Mouse (Mus musculus): ENCODE results near the gene Agl. TPM values are rescaled to one million over a fixed set of nuclear protein-coding genes. Genes with fewer than 3 reads are reported as not detected.
A peak's percentile ranks its signal among the peaks of the same experiment; 100 is the strongest.

Agl gene
- 18.1 and 20.6 TPM in 2 replicates for polyA plus RNA-seq (2015; fragmentation: Nextera tagmentation; extraction: Ambion mirVana)

DNA sequence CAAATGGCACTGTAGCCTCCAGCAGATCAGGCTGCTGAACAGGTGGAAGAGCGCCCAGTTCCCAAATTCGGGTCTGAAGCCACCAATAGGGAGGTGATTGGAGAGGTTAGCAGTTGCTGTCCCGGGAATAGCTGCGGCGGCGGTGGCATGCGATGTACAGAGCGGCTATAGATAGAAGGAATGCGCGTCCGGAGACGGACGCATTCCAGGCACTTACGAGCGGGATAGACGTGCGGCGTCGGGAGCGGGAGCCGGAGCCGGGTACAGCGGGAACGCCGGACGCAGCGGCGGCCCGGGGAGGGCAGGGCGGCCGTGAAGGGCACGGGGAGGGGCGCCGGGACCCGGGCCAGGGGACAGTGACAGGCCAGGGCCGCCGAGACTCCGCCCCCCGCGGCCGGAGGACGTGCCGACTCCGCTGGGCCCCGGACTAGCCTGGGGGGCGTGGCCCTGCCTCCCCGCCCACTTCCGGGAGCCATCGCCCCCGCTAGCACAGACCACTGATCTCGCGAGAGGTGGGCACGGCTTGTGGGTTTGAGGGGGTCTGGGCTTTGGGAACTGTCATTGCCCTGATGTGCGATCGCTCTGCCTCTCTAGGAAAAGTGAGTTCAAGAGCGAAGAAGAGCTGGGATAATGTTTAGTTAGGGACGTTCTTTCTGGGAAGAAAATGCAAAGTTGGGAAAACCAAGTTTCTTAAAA, at the start of gene Agl:
TSS of gene Agl (minus strand) at position 356 of the 696 bp plus-strand sequence.
- H3K4me2 ChIP-seq (replicated peaks; ENCODE audit: low read depth, low read length), result peak within 1 kb of the TSS; percentile 76
- no peaks in the 10 kb centered on the region for H3K27me3 ChIP-seq (ENCODE audit: insufficient read depth, low read length)
- peaks cover 21% of the 10 kb centered on the region for H3K4me1 ChIP-seq (ENCODE audit: insufficient read depth, low read length)
- H3K9me3 ChIP-seq (ENCODE audit: low read length), result no peaks in the 10 kb centered on the region
- peak within 1 kb of the TSS; percentile 78 for H3K4me3 ChIP-seq (ENCODE audit: low read length)
- ATAC-seq (ENCODE audit: low FRiP score, low TSS enrichment), result peak; percentile 99
- WGBS, result under 1% methylated on average over 57 of the region's 57 CpGs
- peak within 1 kb of the TSS; percentile 89 for H3K27ac ChIP-seq (ENCODE audit: low read length)
- H3K36me3 ChIP-seq (ENCODE audit: insufficient read depth, low read length), result peaks cover 3% of the 10 kb centered on the region; the same call in 1 of the 2 replicates
- peak within 1 kb of the TSS; percentile 83 for H3K9ac ChIP-seq (replicated peaks; ENCODE audit: low read length)

DNA sequence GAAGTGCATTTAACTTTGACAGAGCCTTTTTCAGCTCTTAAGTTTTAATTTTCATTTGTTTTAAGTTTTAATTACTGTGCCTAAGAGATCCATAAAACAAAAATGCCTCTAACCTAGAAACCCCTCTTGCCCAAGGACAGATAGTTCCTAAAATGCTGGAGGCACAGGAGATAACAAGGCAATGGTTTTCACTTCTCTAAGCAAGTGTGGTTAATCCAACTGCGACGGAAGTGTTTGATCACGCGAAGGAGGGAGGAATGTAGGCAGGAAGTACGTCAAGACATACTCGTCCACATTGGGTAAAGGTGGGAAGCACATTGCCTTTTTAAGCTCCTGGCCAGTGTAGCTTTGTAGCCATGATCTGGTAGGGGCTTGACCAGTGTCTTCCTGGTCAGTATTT, 49.6 kb upstream of the Agl start:
- H3K9ac ChIP-seq (replicated peaks; ENCODE audit: low read length), result no peak overlapping the region
- no peaks in the 10 kb centered on the region for H3K36me3 ChIP-seq (ENCODE audit: insufficient read depth, low read length)
- H3K4me3 ChIP-seq (ENCODE audit: low read length), result no peak overlapping the region
- H3K27ac ChIP-seq (ENCODE audit: low read length), result no peak overlapping the region
- H3K4me2 ChIP-seq (replicated peaks; ENCODE audit: low read depth, low read length), result no peak overlapping the region
- no peaks in the 10 kb centered on the region for H3K9me3 ChIP-seq (ENCODE audit: low read length)
- no peaks in the 10 kb centered on the region for H3K27me3 ChIP-seq (ENCODE audit: insufficient read depth, low read length)
- H3K4me1 ChIP-seq (ENCODE audit: insufficient read depth, low read length), result peaks cover 4% of the 10 kb centered on the region; the same call in 1 of the 2 replicates
- WGBS, result 70% methylated on average over 6 of the region's 6 CpGs
- ATAC-seq (ENCODE audit: low FRiP score, low TSS enrichment), result no peak

DNA sequence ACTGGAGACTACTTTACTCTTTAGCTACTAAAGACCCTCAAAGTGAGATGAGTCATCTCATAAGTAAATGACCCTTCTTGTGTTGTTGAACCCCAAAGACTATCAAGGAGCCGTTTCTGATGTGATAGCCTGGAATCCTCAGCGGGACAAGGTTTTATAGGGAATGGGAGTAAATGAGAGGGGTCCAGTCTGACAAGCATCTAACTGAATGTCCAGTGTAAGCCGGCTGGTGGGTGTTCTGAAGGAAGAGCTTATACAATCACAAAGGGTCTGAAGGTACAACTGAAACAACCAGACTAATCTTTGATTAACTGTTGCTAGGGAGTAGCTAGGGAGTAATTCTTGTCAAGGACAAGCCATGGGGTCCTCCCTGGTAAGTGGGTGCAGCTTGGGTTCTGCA, 44.5 kb upstream of the Agl start:
- Histone ChIP-seq H3K9me3 (ENCODE audit: low read length) (no peaks in the 10 kb centered on the region), H3K36me3 (ENCODE audit: insufficient read depth, low read length) (no peaks in the 10 kb centered on the region), H3K4me1 (ENCODE audit: insufficient read depth, low read length) (no peaks in the 10 kb centered on the region), H3K27ac (ENCODE audit: low read length) (no peak overlapping the region), H3K4me2 (replicated peaks; ENCODE audit: low read depth, low read length) (no peak overlapping the region), H3K27me3 (ENCODE audit: insufficient read depth, low read length) (no peaks in the 10 kb centered on the region), H3K9ac (replicated peaks; ENCODE audit: low read length) (no peak overlapping the region), H3K4me3 (ENCODE audit: low read length) (no peak overlapping the region)
- no peak for ATAC-seq (ENCODE audit: low FRiP score, low TSS enrichment)
- 85% methylated on average over 3 of the region's 3 CpGs for WGBS

DNA sequence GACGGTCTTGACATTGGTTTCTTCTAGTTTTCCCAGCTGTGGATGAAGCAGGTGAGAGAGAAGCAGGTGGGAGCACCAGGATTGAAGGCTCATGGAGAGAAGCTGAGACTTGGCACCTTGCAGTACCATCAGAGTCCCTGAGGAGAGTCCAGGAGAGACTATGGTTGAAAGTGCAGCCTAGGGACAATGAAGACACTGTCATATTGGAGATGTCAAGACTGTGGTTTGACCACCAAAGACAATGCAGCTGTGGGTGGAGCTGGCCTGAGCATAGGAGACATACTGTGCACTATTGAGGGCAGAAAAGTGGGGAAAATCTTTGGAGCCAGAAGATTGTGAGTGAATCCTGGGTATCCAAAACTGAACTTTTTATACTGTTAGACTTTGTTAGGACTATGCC, 42.4 kb upstream of the Agl start:
- WGBS, result 87% methylated on average over 1 of the region's 1 CpGs
- H3K4me2 ChIP-seq (replicated peaks; ENCODE audit: low read depth, low read length), result no peak overlapping the region
- H3K4me3 ChIP-seq (ENCODE audit: low read length), result no peak overlapping the region
- no peak overlapping the region for H3K9ac ChIP-seq (replicated peaks; ENCODE audit: low read length)
- H3K9me3 ChIP-seq (ENCODE audit: low read length), result no peaks in the 10 kb centered on the region
- no peaks in the 10 kb centered on the region for H3K4me1 ChIP-seq (ENCODE audit: insufficient read depth, low read length)
- no peak overlapping the region for H3K27ac ChIP-seq (ENCODE audit: low read length)
- H3K27me3 ChIP-seq (ENCODE audit: insufficient read depth, low read length), result no peaks in the 10 kb centered on the region
- no peak for ATAC-seq (ENCODE audit: low FRiP score, low TSS enrichment)
- no peaks in the 10 kb centered on the region for H3K36me3 ChIP-seq (ENCODE audit: insufficient read depth, low read length)

DNA sequence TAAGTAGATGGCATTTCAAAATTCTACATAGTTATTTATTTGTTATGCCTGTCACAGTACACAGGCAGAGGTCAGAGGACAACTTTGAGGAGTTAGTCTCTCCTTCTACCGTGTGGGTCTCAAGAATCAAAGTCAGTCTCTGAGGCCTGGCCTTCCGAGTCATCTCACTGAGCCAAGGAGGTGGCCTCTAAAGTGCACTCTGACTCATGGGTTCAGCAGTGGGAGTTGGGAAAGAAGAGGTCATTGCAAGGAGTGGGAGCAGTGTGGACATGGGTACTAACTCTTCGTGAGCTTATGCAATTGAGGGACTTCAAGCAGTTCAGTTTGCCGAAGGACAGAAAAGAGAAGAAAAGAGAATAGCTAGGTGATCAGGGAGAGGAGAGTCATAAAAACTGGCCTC, 41.0 kb upstream of the Agl start:
- no peaks in the 10 kb centered on the region for H3K9me3 ChIP-seq (ENCODE audit: low read length)
- no peak for ATAC-seq (ENCODE audit: low FRiP score, low TSS enrichment)
- no peaks in the 10 kb centered on the region for H3K4me1 ChIP-seq (ENCODE audit: insufficient read depth, low read length)
- no peak overlapping the region for H3K27ac ChIP-seq (ENCODE audit: low read length)
- H3K9ac ChIP-seq (replicated peaks; ENCODE audit: low read length), result no peak overlapping the region
- no peak overlapping the region for H3K4me3 ChIP-seq (ENCODE audit: low read length)
- no peaks in the 10 kb centered on the region for H3K36me3 ChIP-seq (ENCODE audit: insufficient read depth, low read length)
- 72% methylated on average over 4 of the region's 4 CpGs for WGBS
- H3K4me2 ChIP-seq (replicated peaks; ENCODE audit: low read depth, low read length), result no peak overlapping the region
- H3K27me3 ChIP-seq (ENCODE audit: insufficient read depth, low read length), result no peaks in the 10 kb centered on the region

DNA sequence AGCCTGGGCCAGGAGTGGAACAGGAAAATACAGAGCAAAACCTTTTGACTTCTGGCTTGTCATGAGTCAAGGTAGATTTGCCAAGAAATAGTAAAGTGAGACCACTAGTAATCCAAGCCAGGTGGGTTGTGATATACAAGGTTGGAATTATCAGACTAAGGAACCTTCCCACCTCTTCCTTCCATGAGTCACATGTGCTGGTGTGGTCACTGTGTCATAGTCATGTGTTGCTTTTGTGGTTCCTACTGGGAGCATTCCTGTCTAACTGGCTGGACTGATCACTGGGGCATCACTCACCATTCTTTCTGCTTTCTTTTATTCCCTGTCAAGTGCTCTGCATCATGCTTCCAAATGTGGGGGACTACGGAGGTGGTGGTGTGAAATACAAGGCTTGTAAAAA, 40.1 kb upstream of the Agl start:
- Histone ChIP-seq H3K27ac (ENCODE audit: low read length) (no peak overlapping the region), H3K4me1 (ENCODE audit: insufficient read depth, low read length) (no peaks in the 10 kb centered on the region), H3K4me3 (ENCODE audit: low read length) (no peak overlapping the region), H3K4me2 (replicated peaks; ENCODE audit: low read depth, low read length) (no peak overlapping the region), H3K9ac (replicated peaks; ENCODE audit: low read length) (no peak overlapping the region), H3K36me3 (ENCODE audit: insufficient read depth, low read length) (no peaks in the 10 kb centered on the region), H3K9me3 (ENCODE audit: low read length) (no peaks in the 10 kb centered on the region), H3K27me3 (ENCODE audit: insufficient read depth, low read length) (no peaks in the 10 kb centered on the region)
- 86% methylated on average over 1 of the region's 1 CpGs for WGBS
- ATAC-seq (ENCODE audit: low FRiP score, low TSS enrichment), result no peak

DNA sequence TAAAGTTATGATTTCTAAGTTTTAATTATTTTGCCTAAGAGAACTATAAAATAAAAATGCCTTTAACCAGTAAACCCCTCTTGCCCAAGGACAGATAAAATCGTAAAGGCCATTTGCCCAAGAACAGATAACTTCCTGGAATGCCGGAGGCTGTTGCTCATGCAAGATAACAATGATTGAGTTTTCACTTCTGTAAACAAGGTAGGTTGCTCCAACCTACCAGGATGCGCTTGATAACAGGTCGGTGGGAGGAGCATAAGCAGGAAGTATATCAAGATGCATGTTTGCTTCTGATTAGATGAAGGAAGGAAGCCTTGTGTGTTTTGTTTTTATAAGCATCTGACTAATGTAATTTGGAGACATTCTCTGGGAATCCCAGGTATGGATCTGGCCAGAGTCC, 38.1 kb upstream of the Agl start:
- Histone ChIP-seq H3K4me1 (ENCODE audit: insufficient read depth, low read length) (no peaks in the 10 kb centered on the region), H3K36me3 (ENCODE audit: insufficient read depth, low read length) (no peaks in the 10 kb centered on the region), H3K27ac (ENCODE audit: low read length) (no peak overlapping the region), H3K9ac (replicated peaks; ENCODE audit: low read length) (no peak overlapping the region), H3K27me3 (ENCODE audit: insufficient read depth, low read length) (no peaks in the 10 kb centered on the region), H3K4me3 (ENCODE audit: low read length) (no peak overlapping the region), H3K9me3 (ENCODE audit: low read length) (no peaks in the 10 kb centered on the region), H3K4me2 (replicated peaks; ENCODE audit: low read depth, low read length) (no peak overlapping the region)
- no peak for ATAC-seq (ENCODE audit: low FRiP score, low TSS enrichment)
- WGBS, result 75% methylated on average over 4 of the region's 4 CpGs

DNA sequence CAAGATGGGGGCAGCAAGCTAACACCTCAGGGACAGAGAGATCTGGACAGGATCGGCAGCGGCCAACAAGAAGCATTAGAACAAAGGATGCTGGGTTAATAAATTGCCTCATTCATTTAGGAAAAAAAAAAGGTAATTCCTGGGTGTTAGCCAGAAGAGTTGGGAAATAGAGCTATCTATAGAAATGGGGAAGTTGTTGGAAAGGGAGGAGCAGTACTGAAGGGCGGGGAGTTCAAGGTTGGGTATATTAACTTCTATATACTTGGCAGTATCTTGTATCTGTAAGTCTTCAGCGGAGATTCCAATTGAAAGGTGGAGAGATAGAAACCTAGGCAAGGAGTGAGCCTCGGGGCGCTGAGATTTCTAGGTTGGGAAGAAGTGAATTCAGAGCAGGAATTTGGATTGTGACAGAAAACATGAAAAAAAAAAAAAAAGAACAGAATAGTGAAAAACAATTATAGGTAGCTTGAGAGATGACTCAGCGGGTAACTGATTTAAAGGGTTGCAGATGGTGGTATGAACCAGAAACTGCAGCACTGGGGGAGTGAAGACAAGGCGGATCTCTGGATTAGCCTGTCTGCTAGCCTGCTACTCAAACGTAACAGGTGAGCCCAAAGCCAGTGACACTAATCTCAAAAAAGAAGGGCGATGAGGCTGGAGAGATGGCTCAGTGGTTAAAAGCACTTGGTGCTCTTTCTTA, 37.1 kb upstream of the Agl start:
- Histone ChIP-seq H3K9me3 (ENCODE audit: low read length) (no peaks in the 10 kb centered on the region), H3K27ac (ENCODE audit: low read length) (no peak overlapping the region), H3K4me3 (ENCODE audit: low read length) (no peak overlapping the region), H3K36me3 (ENCODE audit: insufficient read depth, low read length) (no peaks in the 10 kb centered on the region), H3K4me1 (ENCODE audit: insufficient read depth, low read length) (no peaks in the 10 kb centered on the region), H3K27me3 (ENCODE audit: insufficient read depth, low read length) (no peaks in the 10 kb centered on the region), H3K9ac (replicated peaks; ENCODE audit: low read length) (no peak overlapping the region), H3K4me2 (replicated peaks; ENCODE audit: low read depth, low read length) (no peak overlapping the region)
- WGBS, result 88% methylated on average over 10 of the region's 10 CpGs
- ATAC-seq (ENCODE audit: low FRiP score, low TSS enrichment), result no peak

DNA sequence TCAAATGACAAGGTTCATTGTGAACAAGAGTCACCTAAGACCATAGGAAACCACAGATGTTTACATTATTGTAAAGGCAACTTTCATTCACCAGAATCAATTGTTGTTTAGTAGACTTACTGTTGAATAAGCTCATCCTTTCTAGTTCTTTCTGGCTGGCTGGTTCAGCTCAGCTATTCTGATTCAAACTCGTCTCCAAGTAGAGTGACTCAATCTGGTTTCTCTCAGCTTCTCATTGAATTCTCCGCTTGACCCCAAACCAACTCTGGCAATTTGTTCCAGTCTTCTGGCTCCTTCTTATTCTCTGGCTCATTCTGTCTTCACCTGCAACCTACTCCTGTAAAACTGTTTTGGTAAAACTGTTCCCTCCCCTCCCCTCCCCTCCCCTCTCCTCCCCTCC, 33.3 kb upstream of the Agl start:
- no peaks in the 10 kb centered on the region for H3K9me3 ChIP-seq (ENCODE audit: low read length)

More for the DNA sequence above, 33.3 kb upstream of the Agl start:
- no peak overlapping the region for H3K4me2 ChIP-seq (replicated peaks; ENCODE audit: low read depth, low read length)
- no peaks in the 10 kb centered on the region for H3K27me3 ChIP-seq (ENCODE audit: insufficient read depth, low read length)
- no peak overlapping the region for H3K27ac ChIP-seq (ENCODE audit: low read length)
- no peaks in the 10 kb centered on the region for H3K4me1 ChIP-seq (ENCODE audit: insufficient read depth, low read length)
- no peaks in the 10 kb centered on the region for H3K36me3 ChIP-seq (ENCODE audit: insufficient read depth, low read length)
- no peak overlapping the region for H3K4me3 ChIP-seq (ENCODE audit: low read length)
- WGBS, result 83% methylated on average over 2 of the region's 2 CpGs
- H3K9ac ChIP-seq (replicated peaks; ENCODE audit: low read length), result no peak overlapping the region
- no peak for ATAC-seq (ENCODE audit: low FRiP score, low TSS enrichment)
